Mouse (Mus musculus) ES-Bruce4 (cell line): ENCODE measurements around the gene Wrap53. TPM values are rescaled to one million over a fixed set of nuclear protein-coding genes. Genes with fewer than 3 reads are reported as not detected.
A peak's percentile ranks its signal among the peaks of the same experiment; 100 is the strongest.

Experiments
- H3K27ac ChIP-seq: 2 replicates; pipeline ENCODE4 v1.5.1; 2012; ENCODE audit warnings: low read length, inconsistent platforms; ENCODE audit not compliant: insufficient read depth
- H3K27me3 ChIP-seq: 2 replicates; pipeline ENCODE4 v1.6.1; 2012; ENCODE audit warnings: mild to moderate bottlenecking, low read length, inconsistent platforms; ENCODE audit not compliant: control insufficient read depth, poor library complexity, insufficient read depth, severe bottlenecking
- H3K36me3 ChIP-seq: 2 replicates; pipeline ENCODE4 v1.6.1; 2012; ENCODE audit warnings: inconsistent platforms, mild to moderate bottlenecking, low read length, moderate library complexity; ENCODE audit not compliant: control insufficient read depth, poor library complexity, insufficient read depth, severe bottlenecking
- H3K4me1 ChIP-seq: one replicate; pipeline ENCODE4 v1.8.1; 2011; ENCODE audit warnings: low read length; ENCODE audit not compliant: control insufficient read depth, insufficient read depth
- H3K4me3 ChIP-seq: 2 replicates; pipeline ENCODE4 v1.5.1; 2011; ENCODE audit warnings: low read depth, mild to moderate bottlenecking, low read length
- H3K9ac ChIP-seq: 2 replicates; pipeline ENCODE4 v1.6.1; 2012; ENCODE audit warnings: low read depth, mild to moderate bottlenecking, inconsistent platforms; ENCODE audit not compliant: poor library complexity, severe bottlenecking
- H3K9me3 ChIP-seq: replicated peaks from 2 replicates; pipeline ENCODE4 v1.6.1; 2012; ENCODE audit warnings: mild to moderate bottlenecking, low read length, inconsistent platforms; ENCODE audit not compliant: control insufficient read depth, poor library complexity, insufficient read depth, severe bottlenecking
- CTCF ChIP-seq: IDR thresholded peaks from one replicate; pipeline ENCODE4 v1.8.1; 2011; ENCODE audit warnings: low read depth, low read length
- EP300 ChIP-seq: IDR thresholded peaks from 2 replicates; pipeline ENCODE4 v1.6.1; 2011; ENCODE audit warnings: low read depth, low read length; ENCODE audit not compliant: insufficient read depth
- POLR2A ChIP-seq: IDR thresholded peaks from one replicate; pipeline ENCODE4 v1.8.1; 2011; ENCODE audit warnings: low read length; ENCODE audit not compliant: insufficient read depth
- polyA plus RNA-seq: library from polyadenylated mRNA; stranded (reverse); fragments of >200 nt; gene quantifications from 2 replicates; pipeline ENCODE4 v1.2.4, GENCODE M21; 2011; ENCODE audit warnings: low read depth; ENCODE audit not compliant: missing spikeins, insufficient read depth, insufficient read length

Gene Wrap53
- polyA plus RNA-seq, 1 experiment = 10.3 TPM

DNA sequence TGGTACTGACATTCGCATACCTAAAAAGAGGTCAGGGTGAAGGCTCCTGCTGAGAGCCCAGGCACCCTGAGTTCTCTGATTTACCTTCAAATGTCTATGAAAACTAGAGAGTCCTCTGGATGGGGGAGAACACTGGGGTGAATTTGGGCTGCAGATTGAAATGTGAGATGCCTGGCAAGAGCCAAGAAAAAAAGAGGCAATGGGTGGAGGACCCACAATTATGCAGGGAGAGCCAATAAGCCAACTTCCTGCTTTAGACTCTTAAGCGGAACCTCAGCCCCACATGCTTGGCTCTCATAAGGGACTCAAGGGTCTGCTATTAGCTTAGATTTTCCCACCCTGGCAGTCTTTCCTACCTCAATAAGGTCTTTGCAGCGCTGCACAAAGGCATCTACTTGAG, 63.4 kb downstream of the Wrap53 start:
- TF ChIP-seq POLR2A (no peak), EP300 (no peak), CTCF (no peak)
- Histone ChIP-seq H3K9ac (no peak overlapping the region), H3K4me1 (no peaks in the 10 kb centered on the region), H3K27ac (no peak overlapping the region), H3K36me3 (no peaks in the 10 kb centered on the region), H3K27me3 (no peaks in the 10 kb centered on the region), H3K4me3 (no peak overlapping the region), H3K9me3 (no peaks in the 10 kb centered on the region)

DNA sequence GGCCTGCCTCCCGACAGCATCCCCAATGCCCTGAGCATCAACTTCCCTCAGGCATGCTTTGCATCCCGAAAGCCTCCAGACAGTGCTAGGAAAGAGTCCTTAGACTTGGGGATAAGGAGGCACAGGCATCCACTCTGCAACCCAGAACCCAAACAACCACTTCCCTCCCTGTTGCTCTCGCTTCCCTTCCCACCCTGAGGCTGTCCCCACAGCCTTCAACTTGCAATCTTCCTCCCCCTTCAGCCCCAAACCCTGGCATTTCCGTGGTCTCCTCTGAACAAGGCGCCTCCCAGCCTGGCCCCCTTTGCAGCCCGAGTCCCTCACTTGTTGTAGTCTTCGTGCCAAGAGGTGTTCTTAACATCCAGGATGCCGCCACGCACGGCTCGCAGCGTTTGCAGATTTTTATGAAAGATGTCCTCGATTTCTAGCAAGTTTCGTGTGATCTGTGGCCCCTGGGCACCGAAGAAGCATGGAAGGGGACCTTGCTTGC, 63.9 kb downstream of the Wrap53 start:
- H3K4me1 ChIP-seq = no peaks in the 10 kb centered on the region
- H3K36me3 ChIP-seq = no peaks in the 10 kb centered on the region
- no peaks in the 10 kb centered on the region for H3K9me3 ChIP-seq
- H3K27ac ChIP-seq = no peak overlapping the region
- no peaks in the 10 kb centered on the region for H3K27me3 ChIP-seq
- H3K4me3 ChIP-seq = no peak overlapping the region
- H3K9ac ChIP-seq = no peak overlapping the region
- TF ChIP-seq CTCF (no peak), EP300 (no peak), POLR2A (no peak)

DNA sequence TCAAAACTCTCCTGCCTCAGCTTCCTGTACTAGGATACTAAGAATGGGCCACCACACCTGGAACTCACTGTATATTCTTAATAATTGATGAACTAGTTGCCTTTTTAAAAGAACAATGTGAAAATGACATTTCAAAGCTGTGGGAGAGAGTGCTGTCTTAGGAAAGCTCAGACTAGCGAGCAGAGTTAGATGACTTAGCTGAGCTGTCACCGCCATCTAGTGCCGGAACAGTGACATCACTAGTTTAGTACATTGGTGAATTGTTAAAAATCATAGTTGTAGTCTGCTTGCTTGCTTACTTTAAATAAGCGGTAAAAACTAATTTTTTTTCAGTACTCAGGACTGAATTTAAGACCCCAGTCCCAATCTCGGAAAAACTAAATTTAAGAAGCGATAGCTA, 66.2 kb downstream of the Wrap53 start:
- Histone ChIP-seq H3K4me1 (no peaks in the 10 kb centered on the region), H3K9ac (no peak overlapping the region), H3K4me3 (no peak overlapping the region), H3K36me3 (no peaks in the 10 kb centered on the region), H3K9me3 (no peaks in the 10 kb centered on the region), H3K27me3 (no peaks in the 10 kb centered on the region), H3K27ac (no peak overlapping the region)
- no peak for TF ChIP-seq POLR2A
- peak; percentile 41 for TF ChIP-seq CTCF

Other genes with a start within 250 kb of the Wrap53 start
- 1.7 and 3.3 TPM in 2 replicates for gene Rnf227, start 239.8 kb downstream of the Wrap53 start, polyA plus RNA-seq
- gene Chd3, start 210.8 kb downstream of the Wrap53 start, polyA plus RNA-seq = 21.9 and 25.7 TPM in 2 replicates
- 77.9 and 94.0 TPM in 2 replicates for gene Naa38, start 184.8 kb downstream of the Wrap53 start, polyA plus RNA-seq
- gene Cyb5d1, start 184.6 kb downstream of the Wrap53 start, polyA plus RNA-seq = 21.1 and 21.5 TPM in 2 replicates
- 15.7 and 16.6 TPM in 2 replicates for gene Tmem88, start 182.0 kb downstream of the Wrap53 start, polyA plus RNA-seq
- gene Kdm6b, start 166.6 kb downstream of the Wrap53 start, polyA plus RNA-seq = 23.3 and 28.4 TPM in 2 replicates
- 1.2 and 2.0 TPM in 2 replicates for gene Dnah2, start 31.1 kb downstream of the Wrap53 start, polyA plus RNA-seq
- 3.9 and 4.0 TPM in 2 replicates for gene Efnb3, start 20.1 kb downstream of the Wrap53 start, polyA plus RNA-seq
- gene Trp53, start 104 bp upstream of the Wrap53 start, polyA plus RNA-seq = 230 and 277 TPM in 2 replicates
- 20.4 and 24.0 TPM in 2 replicates for gene Atp1b2, start 25.7 kb upstream of the Wrap53 start, polyA plus RNA-seq
- gene Shbg, start 37.6 kb upstream of the Wrap53 start, polyA plus RNA-seq = not detected in 2 replicates
- gene Sat2, start 41.8 kb upstream of the Wrap53 start, polyA plus RNA-seq = 9.1 and 9.6 TPM in 2 replicates
- 170 and 173 TPM in 2 replicates for gene Fxr2, start 52.7 kb upstream of the Wrap53 start, polyA plus RNA-seq
- 45.2 and 48.1 TPM in 2 replicates for gene Sox15, start 75.1 kb upstream of the Wrap53 start, polyA plus RNA-seq
- gene Mpdu1, start 82.4 kb upstream of the Wrap53 start, polyA plus RNA-seq = 65.7 and 71.0 TPM in 2 replicates
- gene Cd68, start 85.9 kb upstream of the Wrap53 start, polyA plus RNA-seq = 32.9 and 36.2 TPM in 2 replicates
- gene Eif4a1, start 92.2 kb upstream of the Wrap53 start, polyA plus RNA-seq = 1,464 and 1,502 TPM in 2 replicates
- gene Senp3, start 101.8 kb upstream of the Wrap53 start, polyA plus RNA-seq = 198 and 221 TPM in 2 replicates
- gene Tnfsf13, start 105.5 kb upstream of the Wrap53 start, polyA plus RNA-seq = 1.3 and 2.9 TPM in 2 replicates
- 3.4 and 4.1 TPM in 2 replicates for gene Tnfsf12, start 115.6 kb upstream of the Wrap53 start, polyA plus RNA-seq
- gene Tnfsfm13, start 115.8 kb upstream of the Wrap53 start, polyA plus RNA-seq = 1.9 and 3.6 TPM in 2 replicates
- 102 and 103 TPM in 2 replicates for gene Polr2a, start 178.4 kb upstream of the Wrap53 start, polyA plus RNA-seq
- not detected in 2 replicates for gene Slc35g3, start 181.7 kb upstream of the Wrap53 start, polyA plus RNA-seq
- gene Zbtb4, start 185.7 kb upstream of the Wrap53 start, polyA plus RNA-seq = 3.6 and 4.8 TPM in 2 replicates
- 10.1 and 12.1 TPM in 2 replicates for gene Chrnb1, start 215.7 kb upstream of the Wrap53 start, polyA plus RNA-seq
- gene Fgf11, start 221.6 kb upstream of the Wrap53 start, polyA plus RNA-seq = 1.8 and 2.5 TPM in 2 replicates
- 10.1 and 11.6 TPM in 2 replicates for gene Tmem102, start 225.4 kb upstream of the Wrap53 start, polyA plus RNA-seq
- gene Gm39566, start 235.0 kb upstream of the Wrap53 start, polyA plus RNA-seq = not detected in 2 replicates
- not detected in 2 replicates for gene Spem2, start 238.2 kb upstream of the Wrap53 start, polyA plus RNA-seq
- gene Spem1, start 241.9 kb upstream of the Wrap53 start, polyA plus RNA-seq = not detected in 2 replicates